Mouse (Mus musculus) embryonic facial prominence, embryonic 13.5 days (tissue): Measurements from ENCODE around the gene Cdyl2. TPM values are rescaled to one million over a fixed set of nuclear protein-coding genes. Genes with fewer than 3 reads are reported as not detected.

Source experiments
- ATAC-seq: fragments of 200-750 bp; cut with Nextera tagmentation; 2 replicates; pipeline ENCODE4 v1.8.0; 2017; ENCODE audit warnings: low read depth; ENCODE audit not compliant: insufficient number of reproducible peaks, insufficient read depth, low FRiP score, low TSS enrichment
- H3K27ac ChIP-seq: fragments of 300-500 bp; sonication (generic); 2 replicates; pipeline ENCODE4 v1.5.1; 2015; ENCODE audit warnings: moderate library complexity, mild to moderate bottlenecking, inconsistent platforms
- H3K27me3 ChIP-seq: fragments of 300-500 bp; sonication (generic); 2 replicates; pipeline ENCODE4 v1.6.1; 2015; ENCODE audit warnings: mild to moderate bottlenecking, inconsistent platforms
- H3K36me3 ChIP-seq: fragments of 300-500 bp; sonication (generic); 2 replicates; pipeline ENCODE4 v1.6.1; 2015; ENCODE audit warnings: mild to moderate bottlenecking, inconsistent platforms
- H3K4me1 ChIP-seq: fragments of 300-500 bp; sonication (generic); 2 replicates; pipeline ENCODE4 v1.6.1; 2015; ENCODE audit warnings: inconsistent platforms
- H3K4me2 ChIP-seq: fragments of 300-500 bp; sonication (generic); 2 replicates; pipeline ENCODE4 v1.6.1; 2015; ENCODE audit warnings: moderate library complexity, mild to moderate bottlenecking, inconsistent platforms
- H3K4me3 ChIP-seq: fragments of 300-500 bp; sonication (generic); 2 replicates; pipeline ENCODE4 v1.5.1; 2015; ENCODE audit warnings: mild to moderate bottlenecking, inconsistent platforms
- H3K9ac ChIP-seq: fragments of 300-500 bp; sonication (generic); 2 replicates; pipeline ENCODE4 v1.6.1; 2015; ENCODE audit warnings: mild to moderate bottlenecking, inconsistent platforms
- H3K9me3 ChIP-seq: fragments of 300-500 bp; sonication (generic); 2 replicates; pipeline ENCODE4 v1.6.1; 2016; ENCODE audit warnings: inconsistent platforms
- WGBS: fragments of 180-500 bp; shearing (Covaris S2); methylation state at CpG from one replicate; pipeline ENCODE4 v1.1.7; 2015; ENCODE audit warnings: mixed read lengths; 5-methylcytosine and 5-hydroxymethylcytosine counted together
- polyA plus RNA-seq: library from polyadenylated mRNA; unstranded; fragments of >200 nt; fragmentation: Nextera tagmentation; extraction: Ambion mirVana; gene quantifications from 2 replicates; pipeline ENCODE4 v1.2.1, GENCODE M21; 2015

The Cdyl2 gene
- polyA plus RNA-seq, 1 experiment from 2014 or later, result 9.1 TPM

GRCm38 (mm10) chr8:116637193-116637592, 95.6 kb downstream of the Cdyl2 start:
- Histone ChIP-seq H3K27me3 (no peaks in the 10 kb centered on the region), H3K4me2 (no peak overlapping the region), H3K36me3 (no peaks in the 10 kb centered on the region), H3K4me1 (no peaks in the 10 kb centered on the region), H3K9me3 (no peaks in the 10 kb centered on the region), H3K4me3 (no peak overlapping the region), H3K9ac (no peak overlapping the region), H3K27ac (no peak overlapping the region)
- WGBS, result 92% methylated on average over 7 of the region's 7 CpGs
- no peak for ATAC-seq

- 82% methylated on average over 10 of the region's 10 CpGs for WGBS
- no peak for ATAC-seq
- H3K36me3 ChIP-seq, result no peaks in the 10 kb centered on the region
Observed at GRCm38 (mm10) chr8:116636396-116636795, 96.4 kb downstream of the Cdyl2 start.

GRCm38 (mm10) chr8:116635972-116636371, 96.8 kb downstream of the Cdyl2 start:
- no peak for ATAC-seq
- Histone ChIP-seq H3K9ac (no peak overlapping the region), H3K27me3 (no peaks in the 10 kb centered on the region), H3K4me3 (no peak overlapping the region), H3K36me3 (no peaks in the 10 kb centered on the region), H3K27ac (no peak overlapping the region), H3K4me1 (no peaks in the 10 kb centered on the region), H3K9me3 (no peaks in the 10 kb centered on the region), H3K4me2 (no peak overlapping the region)
- 90% methylated on average over 8 of the region's 8 CpGs for WGBS

More at GRCm38 (mm10) chr8:116636396-116636795, 96.4 kb downstream of the Cdyl2 start:
- Histone ChIP-seq H3K4me2 (no peak overlapping the region), H3K9me3 (no peaks in the 10 kb centered on the region), H3K27me3 (no peaks in the 10 kb centered on the region), H3K27ac (no peak overlapping the region), H3K9ac (no peak overlapping the region), H3K4me3 (no peak overlapping the region), H3K4me1 (no peaks in the 10 kb centered on the region)

- Histone ChIP-seq H3K9ac (no peak overlapping the region), H3K27me3 (no peaks in the 10 kb centered on the region), H3K4me1 (no peaks in the 10 kb centered on the region), H3K27ac (no peak overlapping the region), H3K4me2 (no peak overlapping the region), H3K9me3 (no peaks in the 10 kb centered on the region), H3K4me3 (no peak overlapping the region), H3K36me3 (no peaks in the 10 kb centered on the region)
- no peak for ATAC-seq
- 87% methylated on average over 13 of the region's 13 CpGs for WGBS
Observed at GRCm38 (mm10) chr8:116635261-116635660, 97.5 kb downstream of the Cdyl2 start.

- H3K4me3 ChIP-seq, result no peak overlapping the region
- no peak overlapping the region for H3K27ac ChIP-seq
- WGBS, result 84% methylated on average over 4 of the region's 4 CpGs
- H3K4me2 ChIP-seq, result no peak overlapping the region
- no peak overlapping the region for H3K9ac ChIP-seq
- H3K9me3 ChIP-seq, result no peaks in the 10 kb centered on the region
- no peaks in the 10 kb centered on the region for H3K36me3 ChIP-seq
- H3K27me3 ChIP-seq, result no peaks in the 10 kb centered on the region
- H3K4me1 ChIP-seq, result no peaks in the 10 kb centered on the region
- ATAC-seq, result no peak
Observed at GRCm38 (mm10) chr8:116634436-116634835, 98.4 kb downstream of the Cdyl2 start.

- Histone ChIP-seq H3K9ac (no peak overlapping the region), H3K27ac (no peak overlapping the region), H3K4me3 (no peak overlapping the region), H3K9me3 (no peaks in the 10 kb centered on the region), H3K27me3 (no peaks in the 10 kb centered on the region), H3K36me3 (no peaks in the 10 kb centered on the region), H3K4me2 (no peak overlapping the region), H3K4me1 (no peaks in the 10 kb centered on the region)
- ATAC-seq, result no peak
- WGBS, result 68% methylated on average over 10 of the region's 10 CpGs
Observed at GRCm38 (mm10) chr8:116633470-116634150, 99.2 kb downstream of the Cdyl2 start.

- Histone ChIP-seq H3K9ac (no peak overlapping the region), H3K4me1 (no peaks in the 10 kb centered on the region), H3K27ac (no peak overlapping the region), H3K36me3 (no peaks in the 10 kb centered on the region), H3K4me3 (no peak overlapping the region), H3K27me3 (no peaks in the 10 kb centered on the region), H3K9me3 (no peaks in the 10 kb centered on the region), H3K4me2 (no peak overlapping the region)
- no peak for ATAC-seq
- 46% methylated on average over 11 of the region's 11 CpGs for WGBS
Observed at GRCm38 (mm10) chr8:116630066-116630465, 102.7 kb downstream of the Cdyl2 start.

GRCm38 (mm10) chr8:116628975-116629374, 103.8 kb downstream of the Cdyl2 start:
- Histone ChIP-seq H3K9me3 (no peaks in the 10 kb centered on the region), H3K27ac (no peak overlapping the region), H3K9ac (no peak overlapping the region), H3K36me3 (peaks cover 1% of the 10 kb centered on the region; the same call in 1 of the 2 replicates), H3K4me2 (no peak overlapping the region), H3K4me1 (no peaks in the 10 kb centered on the region), H3K27me3 (no peaks in the 10 kb centered on the region), H3K4me3 (no peak overlapping the region)
- WGBS, result 71% methylated on average over 7 of the region's 7 CpGs
- ATAC-seq, result no peak

GRCm38 (mm10) chr8:116627854-116628479, 104.8 kb downstream of the Cdyl2 start:
- Histone ChIP-seq H3K27ac (no peak overlapping the region), H3K4me2 (no peak overlapping the region), H3K9me3 (no peaks in the 10 kb centered on the region), H3K4me1 (no peaks in the 10 kb centered on the region), H3K4me3 (no peak overlapping the region), H3K36me3 (peaks cover 11% of the 10 kb centered on the region), H3K9ac (no peak overlapping the region), H3K27me3 (no peaks in the 10 kb centered on the region)
- ATAC-seq, result no peak
- 96% methylated on average over 2 of the region's 2 CpGs for WGBS

GRCm38 (mm10) chr8:116623591-116623990, 109.2 kb downstream of the Cdyl2 start:
- no peak overlapping the region for H3K9ac ChIP-seq
- H3K4me1 ChIP-seq, result peaks cover 15% of the 10 kb centered on the region
- no peak for ATAC-seq
- no peaks in the 10 kb centered on the region for H3K27me3 ChIP-seq
- H3K27ac ChIP-seq, result no peak overlapping the region
- no peak overlapping the region for H3K4me3 ChIP-seq
- H3K9me3 ChIP-seq, result no peaks in the 10 kb centered on the region
- H3K36me3 ChIP-seq, result peaks cover 11% of the 10 kb centered on the region
- no peak overlapping the region for H3K4me2 ChIP-seq
- WGBS, result 93% methylated on average over 11 of the region's 11 CpGs

GRCm38 (mm10) chr8:116622326-116622725, 110.5 kb downstream of the Cdyl2 start:
- peaks cover 15% of the 10 kb centered on the region for H3K4me1 ChIP-seq
- H3K4me3 ChIP-seq, result no peak overlapping the region
- H3K27me3 ChIP-seq, result no peaks in the 10 kb centered on the region
- no peaks in the 10 kb centered on the region for H3K9me3 ChIP-seq
- 83% methylated on average over 9 of the region's 9 CpGs for WGBS
- no peak overlapping the region for H3K4me2 ChIP-seq
- peaks cover 11% of the 10 kb centered on the region for H3K36me3 ChIP-seq
- no peak for ATAC-seq
- no peak overlapping the region for H3K27ac ChIP-seq
- no peak overlapping the region for H3K9ac ChIP-seq
